Mouse (Mus musculus): ENCODE results near the gene Psap.

- no peak for TF ChIP-seq POLR2A (IDR thresholded peaks at IDR 0.05; ENCODE audit: extremely low read depth, insufficient read depth, low read length)
- TF ChIP-seq CTCF (IDR thresholded peaks at IDR 0.05; ENCODE audit: low read depth, low read length) = peak; percentile 98
Observed at GRCm38 (mm10) chr10:60245041-60245440, 32.4 kb upstream of the Psap start.

Measured in liver, adult 2 months (tissue).